Mouse (Mus musculus) heart, embryonic 14.5 days (tissue): ENCODE data around the gene Col4a4. TPM values are rescaled to one million over a fixed set of nuclear protein-coding genes. Genes with fewer than 3 reads are reported as not detected.

Source experiments
- ATAC-seq: fragments of 200-750 bp; cut with Nextera tagmentation; 2 replicates; pipeline ENCODE4 v1.8.0; 2017; ENCODE audit warnings: low read depth, moderate TSS enrichment; ENCODE audit not compliant: insufficient number of reproducible peaks, insufficient read depth, low FRiP score
- H3K27ac ChIP-seq, 2 experiments: fragments of 200-500 bp in 1 of 2; fragments of 300-500 bp in 1 of 2; sonication (generic) in 1 of 2; replicated peaks in 1 of 2; 2 replicates each; pipeline ENCODE4 v1.5.1; 2012 to 2014; ENCODE audit warnings: low read depth in 2 of 2, low read length in 2 of 2, control low read depth in 1 of 2, mild to moderate bottlenecking in 1 of 2, mixed read lengths in 1 of 2; ENCODE audit not compliant: control insufficient read depth in 1 of 2, insufficient read depth in 1 of 2
- H3K27me3 ChIP-seq: fragments of 300-500 bp; sonication (generic); 2 replicates; pipeline ENCODE4 v1.6.1; 2014; ENCODE audit warnings: mild to moderate bottlenecking, low read length, control low read depth; ENCODE audit not compliant: control insufficient read depth, insufficient read depth
- H3K36me3 ChIP-seq: fragments of 300-500 bp; sonication (generic); 2 replicates; pipeline ENCODE4 v1.6.1; 2014; ENCODE audit warnings: mild to moderate bottlenecking, control low read depth, low read length, mixed read lengths; ENCODE audit not compliant: control insufficient read depth, insufficient read depth
- H3K4me1 ChIP-seq, 2 experiments: fragments of 200-500 bp in 1 of 2; fragments of 300-500 bp in 1 of 2; sonication (generic) in 1 of 2; 2 replicates each; pipeline ENCODE4 v1.6.1; 2012 to 2014; ENCODE audit warnings: low read length in 2 of 2, control low read depth in 1 of 2, mixed read lengths in 1 of 2; ENCODE audit not compliant: control insufficient read depth in 2 of 2, insufficient read depth in 2 of 2
- H3K4me2 ChIP-seq: fragments of 300-500 bp; sonication (generic); 2 replicates; pipeline ENCODE4 v1.6.1; 2014; ENCODE audit warnings: mild to moderate bottlenecking, low read length
- H3K4me3 ChIP-seq, 2 experiments: fragments of 200-500 bp in 1 of 2; fragments of 300-500 bp in 1 of 2; sonication (generic) in 1 of 2; 2 replicates each; pipeline ENCODE4 v1.5.1; 2012 to 2014; ENCODE audit warnings: low read length in 2 of 2, mild to moderate bottlenecking in 2 of 2, control low read depth in 1 of 2, low read depth in 1 of 2, moderate library complexity in 1 of 2; ENCODE audit not compliant: control insufficient read depth in 1 of 2, insufficient read depth in 1 of 2
- H3K9ac ChIP-seq: fragments of 300-500 bp; sonication (generic); 2 replicates; pipeline ENCODE4 v1.6.1; 2014; ENCODE audit warnings: mild to moderate bottlenecking, low read length
- H3K9me3 ChIP-seq: fragments of 300-500 bp; sonication (generic); 2 replicates; pipeline ENCODE4 v1.6.1; 2016; ENCODE audit warnings: low read length, control low read depth; ENCODE audit not compliant: control insufficient read depth
- WGBS: fragments of 180-500 bp; shearing (Covaris S2); extraction: QIAGEN DNeasy Blood & Tissue Kit; methylation state at CpG from one replicate; pipeline ENCODE4 v1.1.7; 2014; 5-methylcytosine and 5-hydroxymethylcytosine counted together
- polyA plus RNA-seq: library from polyadenylated mRNA; unstranded; fragments of >200 nt; fragmentation: Nextera tagmentation; extraction: Ambion mirVana; gene quantifications from 2 replicates; pipeline ENCODE4 v1.2.1, GENCODE M21; 2014

Col4a4 gene
- polyA plus RNA-seq, 1 experiment from 2014 or later, result 0.42 TPM

DNA sequence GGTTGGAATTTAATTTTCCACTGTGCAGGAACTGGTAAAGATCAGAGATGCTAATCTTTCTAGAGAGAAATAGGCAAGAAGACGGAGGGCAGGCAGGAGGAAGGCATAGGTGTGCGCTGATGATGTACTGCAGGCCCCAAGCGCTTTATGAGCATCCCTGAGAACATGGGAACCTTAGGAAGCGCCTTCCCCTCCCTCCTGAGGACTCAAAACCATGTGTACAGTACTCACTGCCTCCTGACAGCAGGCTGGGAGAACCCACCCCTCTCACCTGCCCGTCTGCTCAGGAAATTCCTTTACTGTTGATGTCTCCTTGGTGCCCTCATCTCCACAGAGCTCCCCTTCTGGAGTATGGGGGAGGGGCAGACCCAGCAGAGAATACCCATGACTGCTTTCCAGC is 175.1 kb downstream of the Col4a4 start:
- WGBS, result 84% methylated on average over 5 of the region's 5 CpGs
- Histone ChIP-seq H3K27me3 (no peaks in the 10 kb centered on the region), H3K9me3 (no peaks in the 10 kb centered on the region), H3K27ac (no peak overlapping the region; a peak in 1 of 4 replicates), H3K4me2 (no peak overlapping the region), H3K9ac (no peak overlapping the region), H3K4me3 (no peak overlapping the region), H3K4me1 (peaks cover 13% of the 10 kb centered on the region in 2 experiments), H3K36me3 (no peaks in the 10 kb centered on the region)
- no peak for ATAC-seq

DNA sequence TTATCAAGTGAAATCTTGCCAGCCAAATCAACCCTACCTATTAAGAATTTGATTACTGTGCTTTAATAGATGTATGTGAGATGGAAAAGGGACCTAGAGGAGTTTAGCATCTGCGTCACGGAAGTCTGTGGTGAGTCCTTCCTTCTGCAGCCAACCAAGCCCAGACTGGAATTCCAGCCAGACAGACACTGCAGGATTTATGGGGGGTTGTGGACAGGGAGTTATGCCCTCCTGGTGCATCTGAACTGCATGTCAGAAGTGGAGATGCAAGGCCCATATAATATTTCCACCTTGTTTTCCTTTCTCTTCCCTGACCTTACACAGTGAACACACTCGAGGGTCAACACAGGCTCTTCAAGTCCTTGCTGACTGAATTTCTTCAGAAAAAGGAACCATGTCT is 176.1 kb downstream of the Col4a4 start:
- no peak overlapping the region for H3K27ac ChIP-seq
- no peaks in the 10 kb centered on the region for H3K27me3 ChIP-seq
- ATAC-seq, result no peak
- no peaks in the 10 kb centered on the region for H3K9me3 ChIP-seq
- peaks cover 13% of the 10 kb centered on the region in 2 experiments for H3K4me1 ChIP-seq
- H3K4me3 ChIP-seq, result no peak overlapping the region
- no peaks in the 10 kb centered on the region for H3K36me3 ChIP-seq
- H3K9ac ChIP-seq, result no peak overlapping the region
- no peak overlapping the region for H3K4me2 ChIP-seq
- 81% methylated on average over 3 of the region's 3 CpGs for WGBS

- H3K9me3 ChIP-seq, result no peaks in the 10 kb centered on the region
- H3K4me1 ChIP-seq, result peaks cover 13% of the 10 kb centered on the region in 2 experiments
- H3K27me3 ChIP-seq, result no peaks in the 10 kb centered on the region
- no peak overlapping the region for H3K27ac ChIP-seq
- no peak overlapping the region for H3K4me3 ChIP-seq
- no peak overlapping the region for H3K4me2 ChIP-seq
- WGBS, result 83% methylated on average over 9 of the region's 9 CpGs
- no peak for ATAC-seq
- no peaks in the 10 kb centered on the region for H3K36me3 ChIP-seq
- no peak overlapping the region for H3K9ac ChIP-seq
Measured at GRCm38 (mm10) chr1:82409271-82409670, 177.4 kb downstream of the Col4a4 start.

GRCm38 (mm10) chr1:82407786-82408185 is 178.9 kb downstream of the Col4a4 start:
- no peak overlapping the region for H3K4me2 ChIP-seq
- ATAC-seq, result no peak
- no peaks in the 10 kb centered on the region for H3K27me3 ChIP-seq
- no peak overlapping the region for H3K9ac ChIP-seq
- H3K4me1 ChIP-seq, result peaks cover 13% of the 10 kb centered on the region in 2 experiments
- no peaks in the 10 kb centered on the region for H3K36me3 ChIP-seq
- H3K27ac ChIP-seq, result no peak overlapping the region
- H3K4me3 ChIP-seq, result no peak overlapping the region
- 81% methylated on average over 3 of the region's 3 CpGs for WGBS
- no peaks in the 10 kb centered on the region for H3K9me3 ChIP-seq

Other genes with a start within 250 kb of the Col4a4 start
- gene Col4a3, start 72 bp upstream of the Col4a4 start, polyA plus RNA-seq, result 0.55 and 0.72 TPM in 2 replicates
- gene Mff, start 138.0 kb upstream of the Col4a4 start, polyA plus RNA-seq, result 246 and 266 TPM in 2 replicates
- not detected in 2 replicates for gene Tm4sf20, start 181.6 kb upstream of the Col4a4 start, polyA plus RNA-seq
- not detected in 2 replicates for gene Gm47791, start 184.4 kb upstream of the Col4a4 start, polyA plus RNA-seq